Comparison of ENCODE assay signal across 8 mouse cellular contexts in the genomic region with DNA sequence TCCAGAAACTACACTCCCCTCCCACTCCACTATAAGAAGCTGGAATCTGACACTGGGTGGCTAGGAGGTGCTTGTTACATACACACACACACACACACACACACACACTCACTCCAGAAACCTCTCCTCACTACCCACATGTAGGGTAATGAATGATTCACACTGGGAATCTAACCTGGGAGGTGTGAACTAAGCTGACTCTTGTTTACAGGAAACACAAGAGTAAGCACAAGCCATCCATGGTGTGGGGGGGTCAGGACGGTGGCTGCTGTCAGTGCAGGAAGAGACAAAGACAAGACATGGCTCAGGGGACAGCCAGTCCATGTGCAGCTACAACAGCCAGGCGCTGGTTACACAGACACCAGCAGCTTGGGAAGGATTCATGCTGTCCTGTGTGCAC. TPM values are rescaled to one million over a fixed set of nuclear protein-coding genes. Genes with fewer than 3 reads are reported as not detected.
"Had no signal": no experiment of that assay in that cellular context is flagged by ENCODE, and none has a peak within 500 bp of the region (broad histone marks: within the 10 kb centered on the region; RNA-seq: fewer than 3 reads in every experiment).

No protein-coding gene starts in this region.

- H3K36me3 ChIP-seq: limb, embryonic 15.5 days; midbrain, embryonic 12.5 days had no signal

- DNase-seq: layer of hippocampus, postnatal 36 days; lung, adult 18-20 months; right cerebral cortex, postnatal 25 days; thymus, postnatal 4 days had no signal

- H3K4me1 ChIP-seq: midbrain, embryonic 12.5 days had no signal

- H3K27ac ChIP-seq: limb, embryonic 15.5 days; midbrain, embryonic 12.5 days had no signal

- H3K4me3 ChIP-seq: limb, embryonic 15.5 days; midbrain, embryonic 12.5 days had no signal

- H3K9ac ChIP-seq: limb, embryonic 15.5 days; midbrain, embryonic 12.5 days had no signal

- ATAC-seq: intestine, embryonic 16.5 days had no signal

- H3K9me3 ChIP-seq: limb, embryonic 15.5 days; midbrain, embryonic 12.5 days had no signal

- H3K27me3 ChIP-seq: limb, embryonic 15.5 days; midbrain, embryonic 12.5 days had no signal

- H3K4me2 ChIP-seq: limb, embryonic 15.5 days; midbrain, embryonic 12.5 days had no signal

RNA-seq across cellular contexts. Expression of a gene that starts 41.7 kb away (rescaled TPM):
- total RNA-seq: megakaryocyte-erythroid progenitor cell, adult 5-6 weeks had no signal
